Mouse (Mus musculus) embryonic fibroblast, embryonic 13.5 days (primary cell): Measurements from ENCODE around the gene Olfr553.

ENCODE experiments used
- CTCF ChIP-seq: IDR thresholded peaks from 2 replicates; pipeline ENCODE4 v1.5.1; 2011; ENCODE audit warnings: mild to moderate bottlenecking, control low read depth, low read length, moderate library complexity, borderline replicate concordance; ENCODE audit not compliant: insufficient read depth
- POLR2A ChIP-seq: IDR thresholded peaks from 2 replicates; pipeline ENCODE4 v1.6.1; 2011; ENCODE audit warnings: low read depth, mild to moderate bottlenecking, control low read depth, low read length, moderate library complexity

- TF ChIP-seq POLR2A (no peak), CTCF (no peak)
Observed at GRCm38 (mm10) chr7:102619608-102620007, 1.6 kb upstream of the Olfr553 start.
